Mouse (Mus musculus) hindbrain, embryonic 11.5 days (tissue): Measurements from ENCODE around the gene Opa3. TPM values are rescaled to one million over a fixed set of nuclear protein-coding genes. Genes with fewer than 3 reads are reported as not detected.

Source experiments
- ATAC-seq: fragments of 200-750 bp; cut with Nextera tagmentation; 2 replicates; pipeline ENCODE4 v1.8.0; 2017; ENCODE audit warnings: mild to moderate bottlenecking, moderate TSS enrichment, moderate library complexity; ENCODE audit not compliant: low FRiP score
- DNase-seq: peaks from one replicate; pipeline ENCODE4 v3.0.0-alpha.2; 2015; ENCODE audit warnings: low spot score
- H3K27ac ChIP-seq: fragments of 300-500 bp; sonication (generic); 2 replicates; pipeline ENCODE4 v1.5.1; 2014; ENCODE audit warnings: mild to moderate bottlenecking, low read depth, low read length
- H3K27me3 ChIP-seq: fragments of 300-500 bp; sonication (generic); 2 replicates; pipeline ENCODE4 v1.6.1; 2014; ENCODE audit warnings: mild to moderate bottlenecking, low read length, moderate library complexity, mixed read lengths; ENCODE audit not compliant: control insufficient read depth, insufficient read depth
- H3K36me3 ChIP-seq: fragments of 300-500 bp; sonication (generic); 2 replicates; pipeline ENCODE4 v1.6.1; 2014; ENCODE audit warnings: mild to moderate bottlenecking, low read length, moderate library complexity, mixed read lengths; ENCODE audit not compliant: control insufficient read depth, insufficient read depth
- H3K4me1 ChIP-seq: fragments of 300-500 bp; sonication (generic); replicated peaks from 2 replicates; pipeline ENCODE4 v1.6.1; 2014; ENCODE audit warnings: low read length, mixed read lengths; ENCODE audit not compliant: control insufficient read depth, insufficient read depth
- H3K4me2 ChIP-seq: fragments of 300-500 bp; sonication (generic); replicated peaks from 2 replicates; pipeline ENCODE4 v1.6.1; 2014; ENCODE audit warnings: mild to moderate bottlenecking, low read depth, low read length
- H3K4me3 ChIP-seq: fragments of 300-500 bp; sonication (generic); 2 replicates; pipeline ENCODE4 v1.5.1; 2014; ENCODE audit warnings: low read depth, low read length
- H3K9ac ChIP-seq: fragments of 300-500 bp; sonication (generic); 2 replicates; pipeline ENCODE4 v1.6.1; 2014; ENCODE audit warnings: low read depth, low read length
- H3K9me3 ChIP-seq: fragments of 300-500 bp; sonication (generic); 2 replicates; pipeline ENCODE4 v1.6.1; 2016; ENCODE audit warnings: low read length; ENCODE audit not compliant: control insufficient read depth
- WGBS: fragments of 180-500 bp; shearing (Covaris S2); extraction: QIAGEN DNeasy Blood & Tissue Kit; methylation state at CpG from one replicate; pipeline ENCODE4 v1.1.7; 2014; 5-methylcytosine and 5-hydroxymethylcytosine counted together
- polyA plus RNA-seq: library from polyadenylated mRNA; unstranded; fragments of >200 nt; fragmentation: Nextera tagmentation; extraction: Ambion mirVana; gene quantifications from 2 replicates; pipeline ENCODE4 v1.2.1, GENCODE M21; 2014

The Opa3 gene
- polyA plus RNA-seq, 1 experiment from 2014 or later = 42.2 TPM

GRCm38 (mm10) chr7:19265147-19265546 is 37.0 kb downstream of the Opa3 start:
- H3K4me2 ChIP-seq = no peak overlapping the region
- 83% methylated on average over 7 of the region's 7 CpGs for WGBS
- H3K4me3 ChIP-seq = no peak overlapping the region
- H3K9me3 ChIP-seq = no peaks in the 10 kb centered on the region
- no peak overlapping the region for H3K27ac ChIP-seq
- peaks cover 5% of the 10 kb centered on the region for H3K4me1 ChIP-seq
- H3K27me3 ChIP-seq = no peaks in the 10 kb centered on the region
- H3K9ac ChIP-seq = no peak overlapping the region
- H3K36me3 ChIP-seq = no peaks in the 10 kb centered on the region; the same call in 1 of the 2 replicates
- no peak for ATAC-seq
- no peak for DNase-seq

- no peaks in the 10 kb centered on the region for H3K27me3 ChIP-seq
- no peak overlapping the region for H3K27ac ChIP-seq
- ATAC-seq (no peak), DNase-seq (no peak)
- H3K36me3 ChIP-seq = no peaks in the 10 kb centered on the region; the same call in 1 of the 2 replicates
- no peaks in the 10 kb centered on the region for H3K9me3 ChIP-seq
- H3K9ac ChIP-seq = no peak overlapping the region
- 83% methylated on average over 10 of the region's 10 CpGs for WGBS
- H3K4me1 ChIP-seq = peaks cover 11% of the 10 kb centered on the region
- no peak overlapping the region for H3K4me2 ChIP-seq
- no peak overlapping the region for H3K4me3 ChIP-seq
Observed at GRCm38 (mm10) chr7:19265928-19266822, 38.0 kb downstream of the Opa3 start.

DNA sequence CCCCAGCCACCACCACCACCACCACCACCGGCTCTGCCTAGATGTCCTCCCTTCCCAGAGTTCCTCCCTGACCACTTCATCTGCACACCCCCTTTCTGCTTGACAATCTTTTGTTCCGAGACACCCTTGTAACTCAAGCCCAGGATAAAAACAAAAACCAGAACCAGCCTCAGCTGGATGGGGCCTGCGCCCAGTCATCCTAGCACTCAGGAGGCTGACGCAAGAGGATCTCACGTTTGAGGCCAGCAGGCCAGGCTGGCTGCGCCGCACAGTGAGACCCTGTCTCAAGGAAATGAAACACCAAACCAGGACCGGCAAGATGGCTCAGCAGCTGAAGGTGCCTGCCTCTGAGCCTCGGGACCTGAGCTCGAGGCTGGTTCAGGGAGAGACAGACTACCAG is 38.9 kb downstream of the Opa3 start:
- Histone ChIP-seq H3K36me3 (no peaks in the 10 kb centered on the region; the same call in 1 of the 2 replicates), H3K9me3 (no peaks in the 10 kb centered on the region), H3K27me3 (no peaks in the 10 kb centered on the region), H3K4me2 (no peak overlapping the region), H3K9ac (no peak overlapping the region), H3K4me3 (no peak overlapping the region), H3K4me1 (peaks cover 11% of the 10 kb centered on the region), H3K27ac (no peak overlapping the region)
- ATAC-seq (no peak), DNase-seq (no peak)
- WGBS = 70% methylated on average over 10 of the region's 10 CpGs

DNA sequence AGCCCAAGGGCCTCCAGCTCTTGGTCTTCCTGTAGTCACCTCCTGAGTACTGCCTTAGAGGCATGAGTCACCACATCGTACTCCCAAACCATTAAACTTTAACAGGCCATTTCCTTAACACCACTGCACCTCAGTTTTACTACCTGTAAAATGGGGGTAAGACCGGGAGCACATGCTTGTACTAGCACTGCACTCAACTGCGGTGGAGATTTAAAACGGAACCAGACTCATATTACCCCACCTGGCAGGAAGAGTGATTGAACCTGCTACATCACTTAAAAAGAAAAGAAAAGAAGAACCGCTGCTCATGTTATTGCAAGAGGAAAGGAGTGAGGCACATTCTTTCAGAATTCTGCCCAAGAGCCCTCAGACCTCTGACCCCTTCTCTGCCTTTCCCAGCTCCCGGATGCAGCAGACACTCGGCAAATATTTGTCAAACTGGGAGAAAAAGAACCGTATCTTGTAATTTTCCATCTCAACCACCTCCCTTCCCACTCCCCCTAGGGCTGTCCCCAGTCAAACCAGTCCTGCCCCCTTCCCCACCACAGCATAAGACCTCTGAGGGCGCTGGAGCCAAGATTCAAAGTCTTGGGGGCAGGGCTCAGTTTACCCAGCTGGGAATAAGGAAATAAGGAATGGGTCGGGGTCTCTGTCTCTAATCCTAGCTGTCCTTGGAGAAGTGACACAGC is 41.0 kb downstream of the Opa3 start:
- H3K4me2 ChIP-seq = peak overlapping the region; percentile 97
- peak overlapping the region; percentile 99 for H3K4me3 ChIP-seq
- DNase-seq (no peak), ATAC-seq (no peak)
- 47% methylated on average over 10 of the region's 10 CpGs for WGBS
- H3K4me1 ChIP-seq = peaks cover 11% of the 10 kb centered on the region
- H3K36me3 ChIP-seq = no peaks in the 10 kb centered on the region
- H3K27ac ChIP-seq = peak overlapping the region; percentile 24; the same call in 1 of the 2 replicates
- H3K9me3 ChIP-seq = no peaks in the 10 kb centered on the region
- peak overlapping the region; percentile 87; the same call in 1 of the 2 replicates for H3K9ac ChIP-seq
- H3K27me3 ChIP-seq = no peaks in the 10 kb centered on the region

GRCm38 (mm10) chr7:19269721-19270441 is 41.7 kb downstream of the Opa3 start:
- ATAC-seq = 0 out of 2 replicates have a peak, but pooled peaks have one; percentile 11
- Histone ChIP-seq H3K4me2 (peak overlapping the region; percentile 97), H3K4me1 (peaks cover 11% of the 10 kb centered on the region), H3K9me3 (no peaks in the 10 kb centered on the region), H3K4me3 (peak overlapping the region; percentile 99), H3K9ac (peak overlapping the region; percentile 87), H3K27ac (peak overlapping the region; percentile 60; the same call in 1 of the 2 replicates), H3K27me3 (no peaks in the 10 kb centered on the region), H3K36me3 (no peaks in the 10 kb centered on the region)
- peak; percentile 47 for DNase-seq
- 1% methylated on average over 19 of the region's 19 CpGs for WGBS

- Histone ChIP-seq H3K4me2 (peak overlapping the region; percentile 97), H3K27me3 (no peaks in the 10 kb centered on the region), H3K9me3 (no peaks in the 10 kb centered on the region), H3K4me1 (peaks cover 11% of the 10 kb centered on the region), H3K36me3 (no peaks in the 10 kb centered on the region), H3K27ac (peak overlapping the region; percentile 30; the same call in 1 of the 2 replicates), H3K4me3 (peak overlapping the region; percentile 99), H3K9ac (peak overlapping the region; percentile 87)
- no peak for ATAC-seq
- peak; percentile 44 for DNase-seq
- 0% methylated on average over 16 of the region's 21 CpGs for WGBS
Observed at GRCm38 (mm10) chr7:19270509-19271237, 42.5 kb downstream of the Opa3 start.

DNA sequence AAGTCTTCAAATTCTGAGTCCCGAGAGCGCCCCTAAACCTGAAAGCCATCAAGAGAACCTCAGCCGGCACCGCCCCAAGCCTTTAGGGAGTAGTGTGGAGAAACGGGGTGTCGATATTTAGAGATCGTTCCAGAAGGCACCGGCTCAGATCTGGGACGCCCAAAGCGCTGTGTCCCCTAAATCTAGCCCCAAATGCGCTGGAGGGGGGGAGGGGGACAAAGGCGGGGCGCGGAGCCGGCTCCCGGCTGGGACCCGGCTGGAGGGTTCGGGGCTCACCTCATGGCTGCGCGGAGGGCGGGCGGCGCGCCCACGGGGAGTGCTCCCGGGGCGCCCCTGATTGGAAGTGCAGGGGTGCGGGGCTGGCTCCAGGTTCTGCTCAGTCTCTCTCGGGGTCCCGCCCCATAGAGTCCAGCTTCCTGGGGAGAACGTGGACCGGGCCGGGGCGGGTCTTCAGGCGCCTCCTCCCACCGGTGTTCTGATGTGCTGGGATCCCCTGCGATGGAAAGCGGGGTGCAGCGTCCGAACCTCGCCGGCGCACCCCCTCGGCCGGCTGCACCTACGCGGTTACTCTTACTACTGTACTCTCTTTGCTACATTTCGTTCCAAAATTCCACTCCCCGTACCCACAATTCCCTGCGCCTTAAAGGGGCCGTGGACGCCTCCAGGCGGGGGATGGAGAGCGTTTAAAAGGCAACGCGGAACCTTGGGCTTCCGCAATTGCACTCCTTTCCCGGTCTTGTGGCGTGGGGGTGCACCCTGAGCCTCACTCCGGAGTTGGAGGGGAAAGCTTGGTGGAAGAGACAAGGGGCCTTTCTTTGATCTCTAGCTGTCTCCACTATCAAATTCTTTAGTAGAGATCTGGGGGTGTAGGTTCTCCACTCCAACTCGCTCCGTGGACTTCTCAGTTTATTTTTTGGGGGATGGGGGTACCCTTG is 43.4 kb downstream of the Opa3 start, which contains the start of gene Vasp:
TSS of gene Vasp (minus strand) at position 580 of the 935 bp plus-strand sequence.
- peak within 1 kb of the TSS; percentile 97 for H3K4me2 ChIP-seq
- no peaks in the 10 kb centered on the region for H3K27me3 ChIP-seq
- peak; percentile 72 for ATAC-seq
- H3K9ac ChIP-seq = peak within 1 kb of the TSS; percentile 87
- peak within 1 kb of the TSS; percentile 55 for H3K27ac ChIP-seq
- H3K4me1 ChIP-seq = peaks cover 11% of the 10 kb centered on the region
- under 1% methylated on average over 62 of the region's 62 CpGs for WGBS
- H3K4me3 ChIP-seq = peak within 1 kb of the TSS; percentile 99
- H3K36me3 ChIP-seq = no peaks in the 10 kb centered on the region
- peak; percentile 93 for DNase-seq
- H3K9me3 ChIP-seq = no peaks in the 10 kb centered on the region
